Mouse (Mus musculus) erythroblast, embryonic 14.5 days (primary cell): ENCODE data around the gene Gm10563. TPM values are rescaled to one million over a fixed set of nuclear protein-coding genes. Genes with fewer than 3 reads are reported as not detected.
"Not testable (repeated sequence)": the region's sequence is repeated elsewhere in the genome, so short reads cannot be mapped to it uniquely, and the experiment has no call there.

Source experiments
- H3K27me3 ChIP-seq: 2 replicates; pipeline ENCODE4 v1.6.1; 2012; ENCODE audit warnings: inconsistent platforms; ENCODE audit not compliant: control insufficient read depth
- H3K36me3 ChIP-seq: 2 replicates; pipeline ENCODE4 v1.6.1; 2012; ENCODE audit warnings: mild to moderate bottlenecking, inconsistent platforms; ENCODE audit not compliant: control insufficient read depth
- H3K4me1 ChIP-seq: 2 replicates; pipeline ENCODE4 v1.6.1; 2012; ENCODE audit warnings: inconsistent platforms; ENCODE audit not compliant: control insufficient read depth
- H3K4me3 ChIP-seq: replicated peaks from 2 replicates; pipeline ENCODE3; 2012; ENCODE audit warnings: moderate library complexity, mild to moderate bottlenecking, inconsistent platforms
- H3K9me3 ChIP-seq: 2 replicates; pipeline ENCODE4 v1.6.1; 2012; ENCODE audit warnings: low read length, inconsistent platforms, mixed read lengths; ENCODE audit not compliant: control insufficient read depth
- GATA1 ChIP-seq: IDR thresholded peaks from 2 replicates; pipeline ENCODE4 v1.6.1; 2012; ENCODE audit warnings: low read length, inconsistent platforms, mixed read lengths
- TAL1 ChIP-seq: IDR thresholded peaks from 3 replicates; pipeline ENCODE4 v1.6.1; 2012; ENCODE audit warnings: low read length, inconsistent platforms, mixed read lengths
- polyA plus RNA-seq: library from polyadenylated mRNA; stranded (reverse); fragments of >175 nt; gene quantifications from 2 replicates; pipeline ENCODE4 v1.2.3, GENCODE M21; 2012

Gene Gm10563
- polyA plus RNA-seq, 1 experiment, result not detected

- TF ChIP-seq TAL1, result no peak
- Histone ChIP-seq H3K4me3 (no peak overlapping the region), H3K27me3 (no peaks in the 10 kb centered on the region), H3K4me1 (peaks cover 9% of the 10 kb centered on the region), H3K36me3 (peaks cover 15% of the 10 kb centered on the region), H3K9me3 (no peaks in the 10 kb centered on the region)
Measured at GRCm38 (mm10) chr4:155573155-155573554, 72.1 kb downstream of the Gm10563 start.

GRCm38 (mm10) chr4:155571442-155571841, 73.8 kb downstream of the Gm10563 start:
- Histone ChIP-seq H3K36me3 (no peaks in the 10 kb centered on the region; the same call in 1 of the 2 replicates), H3K4me1 (peaks cover 9% of the 10 kb centered on the region)
- TF ChIP-seq GATA1 (no peak), TAL1 (no peak)

DNA sequence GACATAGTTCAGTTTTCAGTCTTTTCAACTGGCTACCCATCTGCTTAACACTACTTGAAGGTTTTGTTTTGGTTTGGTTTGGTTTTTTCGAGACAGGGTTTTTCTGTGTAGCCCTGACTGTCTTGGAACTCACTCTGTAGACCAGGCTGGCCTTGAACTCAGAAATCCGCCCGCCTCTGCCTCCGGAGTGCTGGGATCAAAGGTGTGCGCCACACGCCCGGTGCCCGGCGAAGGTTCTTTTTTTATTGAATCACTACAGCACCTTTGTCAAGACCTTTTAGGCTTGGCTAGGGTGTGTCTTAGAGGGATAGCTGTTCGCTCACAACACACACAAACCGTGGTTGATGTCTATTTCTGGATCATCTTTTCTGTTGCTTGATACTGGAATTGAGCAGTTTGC, 74.9 kb downstream of the Gm10563 start:
- peaks cover 17% of the 10 kb centered on the region for H3K4me1 ChIP-seq
- H3K4me3 ChIP-seq, H3K9me3 ChIP-seq, H3K27me3 ChIP-seq, H3K36me3 ChIP-seq: not testable (repeated sequence)

More at GRCm38 (mm10) chr4:155571442-155571841, 73.8 kb downstream of the Gm10563 start:
- Histone ChIP-seq H3K4me3 (no peak overlapping the region), H3K27me3 (no peaks in the 10 kb centered on the region), H3K9me3 (no peaks in the 10 kb centered on the region)

GRCm38 (mm10) chr4:155569818-155570217, 75.4 kb downstream of the Gm10563 start:
- no peaks in the 10 kb centered on the region for H3K27me3 ChIP-seq
- peaks cover 19% of the 10 kb centered on the region for H3K4me1 ChIP-seq
- H3K4me3 ChIP-seq, result no peak overlapping the region
- H3K9me3 ChIP-seq, result no peaks in the 10 kb centered on the region
- H3K36me3 ChIP-seq, result peaks cover 3% of the 10 kb centered on the region
- TF ChIP-seq TAL1 (no peak), GATA1 (no peak)

DNA sequence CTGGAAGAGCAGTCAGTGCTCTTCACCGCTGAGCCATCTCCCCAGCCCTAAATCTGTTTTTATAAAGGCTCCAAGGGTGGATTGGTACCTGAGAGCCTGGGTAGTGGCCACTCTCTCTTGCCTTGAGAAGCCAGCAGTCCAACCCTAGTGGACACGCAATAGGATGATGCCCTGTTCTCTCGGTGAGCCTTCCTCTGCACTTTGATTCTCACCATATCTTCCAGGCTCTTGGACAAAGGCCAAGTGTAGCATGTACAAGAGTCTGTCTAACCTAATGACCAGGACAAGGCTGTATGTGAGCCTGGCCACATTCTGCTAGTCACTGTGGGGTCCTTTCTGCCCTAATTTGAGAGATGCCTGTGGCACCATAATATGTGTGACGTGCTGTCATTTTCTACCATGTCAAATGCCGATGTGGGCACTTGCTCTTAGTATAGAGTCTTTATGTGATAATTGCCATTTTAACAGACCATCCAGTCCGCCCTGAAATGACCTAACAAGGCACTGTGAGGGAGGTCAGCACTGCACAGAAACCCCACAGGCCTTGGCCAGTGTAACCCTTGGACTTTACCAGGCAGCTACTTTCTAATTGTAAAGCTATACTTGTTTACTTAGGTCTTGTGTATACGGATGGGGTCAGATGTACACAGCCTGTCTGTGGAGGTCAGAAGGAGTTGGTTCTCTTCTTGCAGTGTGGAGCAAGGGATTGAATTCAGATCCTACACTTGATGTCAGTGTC, 76.4 kb downstream of the Gm10563 start:
- H3K9me3 ChIP-seq, result no peaks in the 10 kb centered on the region
- no peak overlapping the region for H3K4me3 ChIP-seq
- TF ChIP-seq GATA1 (no peak), TAL1 (no peak)
- H3K36me3 ChIP-seq, result peaks cover 3% of the 10 kb centered on the region
- peaks cover 28% of the 10 kb centered on the region for H3K4me1 ChIP-seq
- H3K27me3 ChIP-seq, result no peaks in the 10 kb centered on the region

- TF ChIP-seq GATA1 (no peak), TAL1 (no peak)
- Histone ChIP-seq H3K4me3 (no peak overlapping the region), H3K27me3 (no peaks in the 10 kb centered on the region), H3K4me1 (peaks cover 29% of the 10 kb centered on the region), H3K9me3 (no peaks in the 10 kb centered on the region), H3K36me3 (peaks cover 3% of the 10 kb centered on the region)
Measured at GRCm38 (mm10) chr4:155568170-155568569, 77.0 kb downstream of the Gm10563 start.

DNA sequence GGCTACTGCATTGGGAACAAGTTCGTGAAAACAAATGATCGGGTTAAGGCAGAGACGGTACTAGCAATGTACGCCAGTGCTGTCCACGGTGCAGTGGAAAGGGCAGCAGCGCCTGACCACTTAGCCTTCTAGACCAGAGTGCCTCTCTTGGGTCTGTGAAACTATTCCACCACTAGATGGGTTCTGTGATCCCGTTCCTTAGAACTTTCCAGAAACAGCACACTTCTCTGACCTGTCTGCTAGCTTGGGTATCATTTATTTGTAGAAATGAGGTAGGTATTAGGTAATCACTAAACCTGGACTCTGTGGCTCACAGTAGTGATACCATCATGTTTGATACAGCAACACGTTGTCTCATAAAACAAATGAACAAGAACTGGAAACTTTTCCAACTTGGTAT, 78.7 kb downstream of the Gm10563 start:
- peaks cover 42% of the 10 kb centered on the region for H3K4me1 ChIP-seq

More for the DNA sequence above, 78.7 kb downstream of the Gm10563 start:
- no peak overlapping the region for H3K4me3 ChIP-seq
- no peaks in the 10 kb centered on the region for H3K9me3 ChIP-seq
- H3K36me3 ChIP-seq, result peaks cover 3% of the 10 kb centered on the region
- H3K27me3 ChIP-seq, result no peaks in the 10 kb centered on the region
- TF ChIP-seq GATA1 (no peak), TAL1 (no peak)

Other genes starting within 250 kb of the Gm10563 start
- gene Gabrd, start 247.3 kb downstream of the Gm10563 start, polyA plus RNA-seq, result not detected in 2 replicates
- not detected in 2 replicates for gene Cfap74, start 236.2 kb downstream of the Gm10563 start, polyA plus RNA-seq
- not detected in 2 replicates for gene Tmem52, start 176.3 kb downstream of the Gm10563 start, polyA plus RNA-seq
- 2.4 and 2.9 TPM in 2 replicates for gene Gnb1, start 154.0 kb downstream of the Gm10563 start, polyA plus RNA-seq
- gene Nadk, start 83.0 kb downstream of the Gm10563 start, polyA plus RNA-seq, result 1.0 and 1.9 TPM in 2 replicates
- gene Slc35e2, start 44.0 kb downstream of the Gm10563 start, polyA plus RNA-seq, result 0.09 and 0.12 TPM in 2 replicates
- gene Cdk11b, start 20.6 kb downstream of the Gm10563 start, polyA plus RNA-seq, result 5.0 and 6.4 TPM in 2 replicates
- gene Mmp23, start 8.0 kb upstream of the Gm10563 start, polyA plus RNA-seq, result not detected in 2 replicates
- 0.69 and 0.71 TPM in 2 replicates for gene Mib2, start 23.8 kb upstream of the Gm10563 start, polyA plus RNA-seq
- 0.02 TPM in 1 of 2 replicates, not detected in the other for gene Fndc10, start 48.9 kb upstream of the Gm10563 start, polyA plus RNA-seq
- gene Ssu72, start 59.4 kb upstream of the Gm10563 start, polyA plus RNA-seq, result 0.83 and 1.1 TPM in 2 replicates
- gene Tmem240, start 89.4 kb upstream of the Gm10563 start, polyA plus RNA-seq, result 0.01 and 0.06 TPM in 2 replicates
- gene Atad3a, start 115.7 kb upstream of the Gm10563 start, polyA plus RNA-seq, result 1.0 and 1.1 TPM in 2 replicates
- 0.01 TPM in 1 of 2 replicates, not detected in the other for gene Vwa1, start 129.3 kb upstream of the Gm10563 start, polyA plus RNA-seq
- gene Tmem88b, start 140.5 kb upstream of the Gm10563 start, polyA plus RNA-seq, result not detected in 2 replicates
- 0.10 TPM in 1 of 2 replicates, not detected in the other for gene Ankrd65, start 145.0 kb upstream of the Gm10563 start, polyA plus RNA-seq
- gene Mrpl20, start 157.5 kb upstream of the Gm10563 start, polyA plus RNA-seq, result 1.9 and 2.3 TPM in 2 replicates
- 4.7 and 4.8 TPM in 2 replicates for gene Ccnl2, start 167.1 kb upstream of the Gm10563 start, polyA plus RNA-seq
- 28.2 and 40.5 TPM in 2 replicates for gene Aurkaip1, start 185.9 kb upstream of the Gm10563 start, polyA plus RNA-seq
- gene Mxra8, start 194.3 kb upstream of the Gm10563 start, polyA plus RNA-seq, result 0.11 TPM in 1 of 2 replicates, not detected in the other
- 8.1 and 8.2 TPM in 2 replicates for gene Dvl1, start 202.0 kb upstream of the Gm10563 start, polyA plus RNA-seq
- gene Tas1r3, start 218.0 kb upstream of the Gm10563 start, polyA plus RNA-seq, result not detected in 2 replicates
- 0.17 and 0.55 TPM in 2 replicates for gene Cptp, start 224.0 kb upstream of the Gm10563 start, polyA plus RNA-seq
- gene Ints11, start 224.1 kb upstream of the Gm10563 start, polyA plus RNA-seq, result 0.94 and 1.8 TPM in 2 replicates
- gene Pusl1, start 246.4 kb upstream of the Gm10563 start, polyA plus RNA-seq, result 2.1 and 3.5 TPM in 2 replicates
- 3.8 and 4.1 TPM in 2 replicates for gene Acap3, start 246.4 kb upstream of the Gm10563 start, polyA plus RNA-seq